Mouse (Mus musculus) midbrain, embryonic 11.5 days (tissue): ENCODE data around the gene Olfr209. TPM values are rescaled to one million over a fixed set of nuclear protein-coding genes. Genes with fewer than 3 reads are reported as not detected.
A peak's percentile ranks its signal among the peaks of the same experiment; 100 is the strongest.

Experiments used
- ATAC-seq: fragments of 200-750 bp; cut with Nextera tagmentation; 2 replicates; pipeline ENCODE4 v1.8.0; 2017; ENCODE audit warnings: moderate TSS enrichment, moderate library complexity; ENCODE audit not compliant: low FRiP score
- DNase-seq: peaks from one replicate; pipeline ENCODE4 v3.0.0; 2015; ENCODE audit warnings: low spot score; ENCODE audit errors: missing footprints
- H3K27ac ChIP-seq: fragments of 300-500 bp; sonication (generic); 2 replicates; pipeline ENCODE4 v1.5.1; 2014; ENCODE audit warnings: low read depth, low read length
- H3K27me3 ChIP-seq: fragments of 300-500 bp; sonication (generic); 2 replicates; pipeline ENCODE4 v1.6.1; 2014; ENCODE audit warnings: mild to moderate bottlenecking, low read length, moderate library complexity, mixed read lengths; ENCODE audit not compliant: control insufficient read depth, insufficient read depth
- H3K36me3 ChIP-seq: fragments of 300-500 bp; sonication (generic); 2 replicates; pipeline ENCODE4 v1.6.1; 2014; ENCODE audit warnings: mild to moderate bottlenecking, low read length, moderate library complexity, mixed read lengths; ENCODE audit not compliant: control insufficient read depth, insufficient read depth
- H3K4me1 ChIP-seq: fragments of 300-500 bp; sonication (generic); 2 replicates; pipeline ENCODE4 v1.6.1; 2014; ENCODE audit warnings: low read length; ENCODE audit not compliant: control insufficient read depth, insufficient read depth
- H3K4me2 ChIP-seq: fragments of 300-500 bp; sonication (generic); 2 replicates; pipeline ENCODE4 v1.6.1; 2014; ENCODE audit warnings: mild to moderate bottlenecking, moderate library complexity
- H3K4me3 ChIP-seq: fragments of 300-500 bp; sonication (generic); 2 replicates; pipeline ENCODE4 v1.5.1; 2014; ENCODE audit warnings: low read depth, low read length
- H3K9ac ChIP-seq: fragments of 300-500 bp; sonication (generic); 2 replicates; pipeline ENCODE4 v1.6.1; 2014; ENCODE audit warnings: low read length
- H3K9me3 ChIP-seq: fragments of 300-500 bp; sonication (generic); 2 replicates; pipeline ENCODE4 v1.6.1; 2016; ENCODE audit warnings: low read length; ENCODE audit not compliant: control insufficient read depth
- WGBS: fragments of 180-500 bp; shearing (Covaris S2); extraction: QIAGEN DNeasy Blood & Tissue Kit; methylation state at CpG from one replicate; pipeline ENCODE4 v1.1.7; 2014; 5-methylcytosine and 5-hydroxymethylcytosine counted together
- polyA plus RNA-seq: library from polyadenylated mRNA; unstranded; fragments of >200 nt; fragmentation: Nextera tagmentation; extraction: Ambion mirVana; gene quantifications from 2 replicates; pipeline ENCODE4 v1.2.1, GENCODE M21; 2014

The Olfr209 gene
- not detected in 2 replicates for polyA plus RNA-seq

- H3K4me1 ChIP-seq: no peaks in the 10 kb centered on the region
- 83% methylated on average over 2 of the region's 2 CpGs for WGBS
- ATAC-seq (no peak), DNase-seq (no peak)
- H3K27me3 ChIP-seq: no peaks in the 10 kb centered on the region
- no peak within 1 kb of the TSS for H3K27ac ChIP-seq
- no peak within 1 kb of the TSS for H3K4me3 ChIP-seq
- no peak within 1 kb of the TSS for H3K4me2 ChIP-seq
- H3K9ac ChIP-seq: no peak within 1 kb of the TSS
- H3K36me3 ChIP-seq: no peaks in the 10 kb centered on the region
- no peaks in the 10 kb centered on the region for H3K9me3 ChIP-seq
These were observed at the start of gene Olfr209 for GRCm38 (mm10) chr16:59363893-59364292. Olfr209 (minus strand) TSS chr16:59363993.

- Histone ChIP-seq H3K9me3 (no peaks in the 10 kb centered on the region), H3K9ac (no peak overlapping the region), H3K4me1 (no peaks in the 10 kb centered on the region), H3K4me2 (no peak overlapping the region), H3K36me3 (no peaks in the 10 kb centered on the region), H3K4me3 (no peak overlapping the region), H3K27me3 (no peaks in the 10 kb centered on the region), H3K27ac (no peak overlapping the region)
- 69% methylated on average over 4 of the region's 4 CpGs for WGBS
- DNase-seq (no peak), ATAC-seq (no peak)
These were observed 49.7 kb upstream of the Olfr209 start for GRCm38 (mm10) chr16:59413475-59413874.

- ATAC-seq (no peak), DNase-seq (no peak)
- WGBS: 71% methylated on average over 2 of the region's 2 CpGs
- H3K27me3 ChIP-seq: no peaks in the 10 kb centered on the region
- no peak overlapping the region for H3K9ac ChIP-seq
- peak overlapping the region; percentile 54 for H3K27ac ChIP-seq
- H3K4me3 ChIP-seq: no peak overlapping the region
- H3K4me1 ChIP-seq: no peaks in the 10 kb centered on the region
- H3K36me3 ChIP-seq: no peaks in the 10 kb centered on the region
- no peaks in the 10 kb centered on the region for H3K9me3 ChIP-seq
- no peak overlapping the region for H3K4me2 ChIP-seq
These were observed 46.0 kb upstream of the Olfr209 start for GRCm38 (mm10) chr16:59409800-59410199.

GRCm38 (mm10) chr16:59409341-59409748 lies 45.6 kb upstream of the Olfr209 start:
- no peaks in the 10 kb centered on the region for H3K9me3 ChIP-seq
- H3K4me1 ChIP-seq: no peaks in the 10 kb centered on the region
- H3K27me3 ChIP-seq: no peaks in the 10 kb centered on the region
- no peak overlapping the region for H3K4me2 ChIP-seq
- no peak overlapping the region for H3K9ac ChIP-seq
- H3K4me3 ChIP-seq: no peak overlapping the region
- DNase-seq: peak; percentile 90
- peak; percentile 84 for ATAC-seq
- H3K27ac ChIP-seq: peak overlapping the region; percentile 54
- 72% methylated on average over 15 of the region's 15 CpGs for WGBS
- no peaks in the 10 kb centered on the region for H3K36me3 ChIP-seq

GRCm38 (mm10) chr16:59407032-59407431 lies 43.2 kb upstream of the Olfr209 start, which contains the start of gene Gabrr3:
Gabrr3 (plus strand) TSS chr16:59407332.
- no peak within 1 kb of the TSS for H3K27ac ChIP-seq
- ATAC-seq (no peak), DNase-seq (no peak)
- H3K27me3 ChIP-seq: no peaks in the 10 kb centered on the region
- 57% methylated on average over 5 of the region's 5 CpGs for WGBS
- no peak within 1 kb of the TSS for H3K4me2 ChIP-seq
- no peaks in the 10 kb centered on the region for H3K36me3 ChIP-seq
- no peak within 1 kb of the TSS for H3K4me3 ChIP-seq
- no peaks in the 10 kb centered on the region for H3K9me3 ChIP-seq
- no peak within 1 kb of the TSS for H3K9ac ChIP-seq
- no peaks in the 10 kb centered on the region for H3K4me1 ChIP-seq

GRCm38 (mm10) chr16:59404798-59405197 lies 41.0 kb upstream of the Olfr209 start:
- WGBS: 80% methylated on average over 9 of the region's 9 CpGs
- Histone ChIP-seq H3K4me3 (no peak overlapping the region), H3K4me1 (no peaks in the 10 kb centered on the region), H3K4me2 (no peak overlapping the region), H3K9me3 (no peaks in the 10 kb centered on the region), H3K36me3 (no peaks in the 10 kb centered on the region), H3K9ac (no peak overlapping the region), H3K27ac (no peak overlapping the region), H3K27me3 (no peaks in the 10 kb centered on the region)
- DNase-seq: no peak
- ATAC-seq: no peak

- Histone ChIP-seq H3K4me2 (no peak overlapping the region), H3K27ac (no peak overlapping the region), H3K27me3 (no peaks in the 10 kb centered on the region), H3K9ac (no peak overlapping the region), H3K4me3 (no peak overlapping the region), H3K4me1 (no peaks in the 10 kb centered on the region), H3K36me3 (no peaks in the 10 kb centered on the region), H3K9me3 (no peaks in the 10 kb centered on the region)
- DNase-seq: no peak
- peak; percentile 72 for ATAC-seq
- 15% methylated on average over 4 of the region's 4 CpGs for WGBS
These were observed 39.9 kb upstream of the Olfr209 start for GRCm38 (mm10) chr16:59403684-59404083.

GRCm38 (mm10) chr16:59401985-59402384 lies 38.2 kb upstream of the Olfr209 start:
- H3K9ac ChIP-seq: no peak overlapping the region
- H3K27ac ChIP-seq: no peak overlapping the region
- no peak overlapping the region for H3K4me2 ChIP-seq
- no peak for ATAC-seq
- no peak overlapping the region for H3K4me3 ChIP-seq
- 86% methylated on average over 4 of the region's 4 CpGs for WGBS
- no peaks in the 10 kb centered on the region for H3K36me3 ChIP-seq
- H3K9me3 ChIP-seq: no peaks in the 10 kb centered on the region
- H3K4me1 ChIP-seq: no peaks in the 10 kb centered on the region
- DNase-seq: no peak
- no peaks in the 10 kb centered on the region for H3K27me3 ChIP-seq

- no peak for ATAC-seq
- Histone ChIP-seq H3K9me3 (no peaks in the 10 kb centered on the region), H3K27me3 (no peaks in the 10 kb centered on the region), H3K36me3 (no peaks in the 10 kb centered on the region), H3K4me3 (no peak overlapping the region), H3K4me2 (no peak overlapping the region), H3K4me1 (no peaks in the 10 kb centered on the region), H3K9ac (no peak overlapping the region), H3K27ac (no peak overlapping the region)
- DNase-seq: no peak
- WGBS: 76% methylated on average over 7 of the region's 7 CpGs
These were observed 37.3 kb upstream of the Olfr209 start for GRCm38 (mm10) chr16:59401102-59401501.

- H3K9ac ChIP-seq: no peak overlapping the region
- ATAC-seq: no peak
- no peak overlapping the region for H3K4me2 ChIP-seq
- no peaks in the 10 kb centered on the region for H3K27me3 ChIP-seq
- H3K36me3 ChIP-seq: no peaks in the 10 kb centered on the region
- no peaks in the 10 kb centered on the region for H3K9me3 ChIP-seq
- DNase-seq: no peak
- no peak overlapping the region for H3K27ac ChIP-seq
- no peaks in the 10 kb centered on the region for H3K4me1 ChIP-seq
- H3K4me3 ChIP-seq: no peak overlapping the region
- WGBS: 77% methylated on average over 3 of the region's 3 CpGs
These were observed 29.5 kb upstream of the Olfr209 start for GRCm38 (mm10) chr16:59393300-59393699.
